Mouse (Mus musculus) bone marrow macrophage, adult 2 months (primary cell): Measurements from ENCODE around the gene Pet2. TPM values are rescaled to one million over a fixed set of nuclear protein-coding genes. Genes with fewer than 3 reads are reported as not detected.

Source experiments
- H3K27ac ChIP-seq: 2 replicates; pipeline ENCODE4 v1.5.1; 2012; ENCODE audit warnings: low read depth, low read length; ENCODE audit not compliant: insufficient read depth
- H3K4me1 ChIP-seq: 2 replicates; pipeline ENCODE4 v1.6.1; 2012; ENCODE audit warnings: low read length; ENCODE audit not compliant: control insufficient read depth, insufficient read depth
- H3K4me3 ChIP-seq: 2 replicates; pipeline ENCODE4 v1.5.1; 2012; ENCODE audit warnings: mild to moderate bottlenecking, low read length, moderate library complexity; ENCODE audit not compliant: insufficient read depth
- CTCF ChIP-seq: IDR thresholded peaks from 2 replicates; pipeline ENCODE4 v1.5.1; 2012; ENCODE audit warnings: low read depth, mild to moderate bottlenecking, low read length, moderate library complexity
- POLR2A ChIP-seq: IDR thresholded peaks from 2 replicates; pipeline ENCODE4 v1.6.1; 2012; ENCODE audit warnings: mild to moderate bottlenecking, low read depth, low read length, borderline replicate concordance
- polyA plus RNA-seq: library from polyadenylated mRNA; stranded (reverse); fragments of >200 nt; gene quantifications from 2 replicates; pipeline ENCODE4 v1.2.4, GENCODE M21; 2012; ENCODE audit not compliant: missing spikeins, insufficient read depth, insufficient read length

Pet2 gene
- polyA plus RNA-seq = not detected in 2 replicates

GRCm38 (mm10) chrX:89409589-89409988 lies at the start of gene Pet2:
Pet2 (minus strand) TSS chrX:89409689.
- TF ChIP-seq CTCF (no peak), POLR2A (no peak)
- no peak within 1 kb of the TSS for H3K4me3 ChIP-seq
- H3K27ac ChIP-seq = no peak within 1 kb of the TSS
- no peaks in the 10 kb centered on the region for H3K4me1 ChIP-seq
